Mouse (Mus musculus) lung, postnatal 36 days (tissue): Measurements from ENCODE around the gene Gls.

ENCODE experiments used
- DNase-seq: peaks from one replicate; pipeline ENCODE4 v3.0.0; 2022; ENCODE audit warnings: mixed read lengths

The Gls gene

GRCm38 (mm10) chr1:52233143-52233713, at the start of gene Gls:
Gls (minus strand) TSS chr1:52233232.
- peak; percentile 98 for DNase-seq

GRCm38 (mm10) chr1:52279831-52280595, 47.0 kb upstream of the Gls start:
- no peak for DNase-seq

- no peak for DNase-seq
Observed at GRCm38 (mm10) chr1:52279331-52279730, 46.3 kb upstream of the Gls start.

DNA sequence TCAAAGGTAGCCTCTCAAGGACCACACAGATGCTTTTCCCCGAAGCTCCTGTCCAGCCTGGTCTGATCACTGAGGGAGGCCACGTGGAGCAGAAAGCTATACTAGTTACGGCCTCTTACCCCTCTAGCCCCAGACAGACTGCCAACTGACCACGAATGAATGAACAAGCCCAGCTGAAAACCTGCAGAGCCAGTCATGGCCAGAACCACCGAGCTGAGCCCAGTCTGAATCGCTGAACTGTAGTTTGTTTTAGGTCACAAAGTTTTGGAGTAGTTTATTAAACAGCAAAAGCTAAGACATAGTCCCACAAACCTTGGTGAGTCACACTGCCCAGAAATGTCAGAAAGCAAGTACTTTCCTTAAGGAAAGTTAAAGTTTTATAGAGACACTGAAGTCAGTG, 45.0 kb upstream of the Gls start:
- no peak for DNase-seq

GRCm38 (mm10) chr1:52274210-52274609, 41.2 kb upstream of the Gls start:
- no peak for DNase-seq

- no peak for DNase-seq
Observed at GRCm38 (mm10) chr1:52272018-52272678, 39.1 kb upstream of the Gls start.

DNA sequence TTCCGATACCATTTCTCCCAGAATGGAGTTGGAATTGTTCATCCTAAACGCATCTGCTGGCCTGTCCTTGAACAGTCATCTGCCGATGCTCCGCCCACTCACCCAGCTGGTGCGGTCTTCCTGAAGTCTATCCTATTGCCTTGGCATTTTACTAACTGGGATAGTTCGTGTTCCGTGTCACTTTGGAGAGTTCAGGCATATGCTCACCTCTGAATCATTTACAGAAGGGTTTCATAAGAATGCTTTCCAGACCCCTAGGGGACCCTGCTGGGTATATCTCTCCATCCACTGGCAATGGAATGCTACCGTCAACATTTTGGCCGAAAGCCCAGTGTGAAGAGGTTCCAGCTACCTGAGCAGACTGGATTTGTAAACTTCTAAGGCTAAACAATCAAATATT, 37.3 kb upstream of the Gls start:
- peak; percentile 48 for DNase-seq

- DNase-seq, result peak; percentile 54
Observed at GRCm38 (mm10) chr1:52269596-52269995, 36.6 kb upstream of the Gls start.

GRCm38 (mm10) chr1:52268006-52268405, 35.0 kb upstream of the Gls start:
- no peak for DNase-seq

- DNase-seq, result peak; percentile 92
Observed at GRCm38 (mm10) chr1:52267606-52268005, 34.6 kb upstream of the Gls start.

- DNase-seq, result no peak
Observed at GRCm38 (mm10) chr1:52265886-52266516, 33.0 kb upstream of the Gls start.

- peak; percentile 13 for DNase-seq
Observed at GRCm38 (mm10) chr1:52264290-52264689, 31.3 kb upstream of the Gls start.

GRCm38 (mm10) chr1:52260354-52261090, 27.5 kb upstream of the Gls start:
- no peak for DNase-seq

- no peak for DNase-seq
Observed at GRCm38 (mm10) chr1:52258006-52258749, 25.1 kb upstream of the Gls start.

DNA sequence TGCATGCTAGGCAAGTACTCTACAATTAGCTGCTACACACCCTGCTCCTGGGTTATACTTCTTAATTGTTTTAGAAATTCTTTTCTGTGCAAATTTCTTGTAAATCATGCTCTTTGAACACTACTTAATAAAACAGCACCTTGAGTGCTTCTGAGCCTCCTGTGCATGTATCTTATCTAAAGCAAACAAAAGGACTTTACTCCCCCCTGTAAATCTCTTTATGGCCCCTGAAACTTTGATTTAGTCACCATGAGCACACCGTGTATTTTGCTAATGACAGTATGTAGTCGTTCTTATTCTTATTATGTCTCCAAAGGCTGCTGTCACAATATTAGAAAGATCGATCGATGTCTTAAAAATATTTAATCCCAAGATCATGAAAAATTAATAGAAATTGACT, 23.9 kb upstream of the Gls start:
- no peak for DNase-seq

DNA sequence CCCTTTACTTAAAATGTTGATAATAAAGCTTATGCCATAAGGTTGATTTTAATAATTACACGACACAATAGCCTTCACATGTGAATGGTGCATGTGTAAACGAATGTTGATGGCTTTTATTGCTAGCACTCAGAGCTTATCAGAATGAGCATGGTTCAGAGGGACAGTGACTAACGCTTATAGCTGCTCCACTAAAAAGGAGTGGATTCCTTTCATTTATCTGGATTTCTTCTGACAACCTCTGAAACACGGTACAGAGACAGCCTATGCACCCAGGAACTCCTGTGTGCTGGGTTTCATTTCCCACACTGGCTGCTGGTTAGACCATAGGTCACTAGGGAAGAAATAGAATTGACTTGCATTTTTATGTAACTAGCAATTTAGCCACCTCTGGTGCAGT, 23.2 kb upstream of the Gls start:
- DNase-seq, result no peak

- DNase-seq, result no peak
Observed at GRCm38 (mm10) chr1:52254411-52254810, 21.4 kb upstream of the Gls start.

- DNase-seq, result no peak
Observed at GRCm38 (mm10) chr1:52253386-52253785, 20.4 kb upstream of the Gls start.

GRCm38 (mm10) chr1:52252447-52252846, 19.4 kb upstream of the Gls start:
- DNase-seq, result peak; percentile 28

DNA sequence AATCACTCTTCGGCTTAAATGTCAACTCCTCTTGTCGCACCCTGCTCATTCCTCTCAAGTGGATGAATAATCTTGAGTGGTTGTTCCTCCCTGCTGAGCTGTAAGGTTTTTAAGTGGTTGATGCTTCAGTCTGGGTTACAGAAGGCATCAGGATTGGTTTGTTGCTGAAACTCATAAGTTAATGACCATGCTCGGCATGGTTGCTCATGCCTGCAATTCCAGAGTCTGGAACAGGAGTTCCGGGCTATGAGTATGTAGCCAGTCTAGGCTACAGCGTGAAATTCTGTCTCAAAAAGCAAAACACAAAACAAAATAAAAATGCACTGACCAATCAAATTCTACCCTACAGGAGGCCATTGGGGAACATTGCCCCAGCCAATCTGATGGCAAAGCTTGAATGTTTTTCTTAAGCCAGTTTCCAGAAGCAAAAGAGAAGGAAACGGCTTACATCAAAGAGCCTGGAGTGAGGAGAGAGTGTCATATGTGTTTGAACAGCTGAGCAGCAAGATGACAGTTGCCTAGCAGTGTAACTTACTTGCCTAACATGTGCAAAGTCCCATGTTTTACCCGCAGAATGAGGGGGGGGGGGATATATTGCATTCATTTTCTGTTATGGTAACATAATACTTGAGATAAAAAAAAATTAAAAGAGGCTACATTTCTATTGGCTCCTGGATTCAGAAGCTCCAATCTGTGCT, 18.2 kb upstream of the Gls start:
- no peak for DNase-seq

DNA sequence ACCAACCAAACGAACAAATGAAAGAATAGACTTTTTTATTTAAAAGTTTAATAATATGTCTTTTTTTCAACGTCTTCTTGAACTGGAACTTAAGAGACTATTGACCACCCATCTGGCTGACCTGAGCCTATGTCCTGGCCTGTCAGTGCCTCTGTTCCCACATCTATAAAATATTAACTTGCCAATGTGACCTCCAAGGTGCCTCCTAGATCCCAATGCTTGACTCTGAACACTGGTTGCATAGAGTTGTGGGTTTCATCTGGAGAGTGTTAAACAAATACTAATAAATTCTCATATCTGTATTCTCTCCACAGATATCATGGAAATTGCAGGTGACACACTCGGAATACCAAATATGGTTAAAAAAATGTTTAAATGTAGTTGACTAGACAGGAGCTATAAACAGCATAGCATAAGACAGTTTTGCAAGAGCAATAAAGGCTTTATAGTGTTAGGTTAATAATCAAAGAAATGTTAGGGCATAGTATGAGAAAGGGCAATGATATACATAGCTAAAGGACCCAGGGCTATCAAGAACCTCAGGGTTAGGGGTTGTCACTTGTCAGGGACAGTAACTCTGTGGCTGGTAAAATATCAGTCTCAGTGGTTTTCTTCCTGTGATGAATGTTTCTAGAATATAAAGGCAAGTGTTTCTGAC, 16.0 kb upstream of the Gls start:
- no peak for DNase-seq
